Mouse (Mus musculus) thymus, adult 18-20 months (tissue): ENCODE results near the gene Vwa8.

Experiments
- DNase-seq, 2 experiments: peaks; one replicate each; pipeline ENCODE4 v3.0.0; 2022; ENCODE audit warnings: mixed read lengths in 2 of 2

Gene Vwa8

GRCm38 (mm10) chr14:78848941-78849911, at the start of gene Vwa8:
Gene Vwa8 (plus strand): TSS chr14:78849052.
- DNase-seq: peak; percentile 40 to 55

- DNase-seq: peak; percentile 3 to 22
Observed at GRCm38 (mm10) chr14:78802378-78802777, 46.5 kb upstream of the Vwa8 start.

GRCm38 (mm10) chr14:78803924-78804323, 44.9 kb upstream of the Vwa8 start:
- no peak for DNase-seq

- no peak for DNase-seq
Observed at GRCm38 (mm10) chr14:78812896-78813295, 36.0 kb upstream of the Vwa8 start.

GRCm38 (mm10) chr14:78816411-78816810, 32.4 kb upstream of the Vwa8 start:
- no peak for DNase-seq

GRCm38 (mm10) chr14:78817651-78818050, 31.2 kb upstream of the Vwa8 start:
- DNase-seq: no peak

GRCm38 (mm10) chr14:78818406-78818805, 30.4 kb upstream of the Vwa8 start:
- no peak for DNase-seq

GRCm38 (mm10) chr14:78824013-78824412, 24.8 kb upstream of the Vwa8 start:
- DNase-seq: no peak

GRCm38 (mm10) chr14:78824507-78824906, 24.3 kb upstream of the Vwa8 start:
- DNase-seq: no peak

GRCm38 (mm10) chr14:78831158-78831557, 17.7 kb upstream of the Vwa8 start:
- no peak for DNase-seq

- no peak for DNase-seq
Observed at GRCm38 (mm10) chr14:78847948-78848347, 904 bp upstream of the Vwa8 start.

GRCm38 (mm10) chr14:78848477-78848876, 375 bp upstream of the Vwa8 start:
- no peak for DNase-seq

GRCm38 (mm10) chr14:78849961-78850578, 1.2 kb downstream of the Vwa8 start:
- no peak for DNase-seq

- no peak for DNase-seq
Observed at GRCm38 (mm10) chr14:78850666-78851065, 1.8 kb downstream of the Vwa8 start.

- DNase-seq: no peak
Observed at GRCm38 (mm10) chr14:78851366-78851765, 2.5 kb downstream of the Vwa8 start.

- no peak for DNase-seq
Observed at GRCm38 (mm10) chr14:78852401-78853246, 3.8 kb downstream of the Vwa8 start.

GRCm38 (mm10) chr14:78861156-78861555, 12.3 kb downstream of the Vwa8 start:
- no peak for DNase-seq

GRCm38 (mm10) chr14:78870036-78870435, 21.2 kb downstream of the Vwa8 start:
- DNase-seq: no peak

GRCm38 (mm10) chr14:78877176-78877575, 28.3 kb downstream of the Vwa8 start:
- no peak for DNase-seq

- no peak for DNase-seq
Observed at GRCm38 (mm10) chr14:78878402-78879045, 29.7 kb downstream of the Vwa8 start.

- no peak for DNase-seq
Observed at GRCm38 (mm10) chr14:78880879-78881278, 32.0 kb downstream of the Vwa8 start.

- no peak for DNase-seq
Observed at GRCm38 (mm10) chr14:78881563-78881962, 32.7 kb downstream of the Vwa8 start.
